Mouse (Mus musculus) neural tube, embryonic 14.5 days (tissue): Measurements from ENCODE around the gene Gpr1. TPM values are rescaled to one million over a fixed set of nuclear protein-coding genes. Genes with fewer than 3 reads are reported as not detected.

ENCODE experiments used
- ATAC-seq: fragments of 200-750 bp; cut with Nextera tagmentation; 2 replicates; pipeline ENCODE4 v1.8.0; 2017; ENCODE audit warnings: low read depth, mild to moderate bottlenecking, moderate TSS enrichment, moderate library complexity
- H3K27ac ChIP-seq: fragments of 300-500 bp; sonication (generic); 2 replicates; pipeline ENCODE4 v1.5.1; 2014; ENCODE audit warnings: low read depth, mild to moderate bottlenecking, control low read depth, low read length, moderate library complexity, mixed read lengths
- H3K27me3 ChIP-seq: fragments of 300-500 bp; sonication (generic); 2 replicates; pipeline ENCODE4 v1.6.1; 2014; ENCODE audit warnings: low read length; ENCODE audit not compliant: control insufficient read depth, insufficient read depth
- H3K36me3 ChIP-seq: fragments of 300-500 bp; sonication (generic); 2 replicates; pipeline ENCODE4 v1.6.1; 2014; ENCODE audit warnings: low read length, mixed read lengths; ENCODE audit not compliant: control insufficient read depth, insufficient read depth
- H3K4me1 ChIP-seq: fragments of 300-500 bp; sonication (generic); 2 replicates; pipeline ENCODE4 v1.6.1; 2014; ENCODE audit warnings: low read length; ENCODE audit not compliant: control insufficient read depth, insufficient read depth
- H3K4me2 ChIP-seq: fragments of 300-500 bp; sonication (generic); 2 replicates; pipeline ENCODE4 v1.6.1; 2014; ENCODE audit warnings: mild to moderate bottlenecking, low read depth, low read length, control low read depth
- H3K4me3 ChIP-seq: fragments of 300-500 bp; sonication (generic); 2 replicates; pipeline ENCODE4 v1.5.1; 2014; ENCODE audit warnings: low read depth, low read length, control low read depth, mixed read lengths
- H3K9ac ChIP-seq: fragments of 300-500 bp; sonication (generic); replicated peaks from 2 replicates; pipeline ENCODE4 v1.6.1; 2014; ENCODE audit warnings: low read depth, mild to moderate bottlenecking, control low read depth, low read length, mixed read lengths
- H3K9me3 ChIP-seq: fragments of 300-500 bp; sonication (generic); 2 replicates; pipeline ENCODE4 v1.6.1; 2016; ENCODE audit warnings: low read length; ENCODE audit not compliant: control insufficient read depth
- WGBS: fragments of 180-500 bp; shearing (Covaris S2); extraction: QIAGEN DNeasy Blood & Tissue Kit; methylation state at CpG from one replicate; pipeline ENCODE4 v1.1.7; 2014; 5-methylcytosine and 5-hydroxymethylcytosine counted together
- microRNA-seq: library from miRNA; unstranded; fragments of <30 nt; microRNA quantifications from one replicate; pipeline ENCODE4, GENCODE M21; 2016
- polyA plus RNA-seq: library from polyadenylated mRNA; unstranded; fragments of >200 nt; fragmentation: Nextera tagmentation; extraction: Ambion mirVana; gene quantifications from 2 replicates; pipeline ENCODE4 v1.2.1, GENCODE M21; 2014

Gpr1 gene
- polyA plus RNA-seq, 1 experiment from 2014 or later, result 1.3 TPM

GRCm38 (mm10) chr1:63134530-63134929 is 79.8 kb downstream of the Gpr1 start:
- no peak overlapping the region for H3K27ac ChIP-seq
- 84% methylated on average over 3 of the region's 3 CpGs for WGBS
- H3K4me2 ChIP-seq, result no peak overlapping the region
- H3K9ac ChIP-seq, result no peak overlapping the region
- no peaks in the 10 kb centered on the region for H3K27me3 ChIP-seq
- H3K36me3 ChIP-seq, result no peaks in the 10 kb centered on the region
- no peaks in the 10 kb centered on the region for H3K9me3 ChIP-seq
- no peak for ATAC-seq
- no peak overlapping the region for H3K4me3 ChIP-seq
- H3K4me1 ChIP-seq, result no peaks in the 10 kb centered on the region

Small RNA genes lying within 50 kb of the gene (microRNA-seq; reads per million reads assigned to microRNA genes)
- gene Gm24557 (not detected), gene Gm27512 (not detected)

Other genes with a start within 250 kb of the Gpr1 start
- gene Ino80d, start 99.9 kb downstream of the Gpr1 start, polyA plus RNA-seq, result 10.9 and 13.7 TPM in 2 replicates
- 495 and 539 TPM in 2 replicates for gene Eef1b2, start 37.7 kb downstream of the Gpr1 start, polyA plus RNA-seq
- 155 and 167 TPM in 2 replicates for gene Ndufs1, start 37.7 kb downstream of the Gpr1 start, polyA plus RNA-seq
- 25.6 and 36.0 TPM in 2 replicates for gene Zdbf2, start 58.7 kb upstream of the Gpr1 start, polyA plus RNA-seq
- 26.0 and 27.6 TPM in 2 replicates for gene Adam23, start 231.3 kb upstream of the Gpr1 start, polyA plus RNA-seq